Mouse (Mus musculus): Measurements from ENCODE around the gene Cpt1a. TPM values are rescaled to one million over a fixed set of nuclear protein-coding genes. Genes with fewer than 3 reads are reported as not detected.

The Cpt1a gene
- polyA plus RNA-seq, 1 experiment from 2014 or later, result 22.4 TPM

GRCm38 (mm10) chr19:3297034-3297433, 25.1 kb upstream of the Cpt1a start:
- Histone ChIP-seq H3K4me3 (replicated peaks; ENCODE audit: low read length) (no peak overlapping the region), H3K4me1 (replicated peaks; ENCODE audit: control insufficient read depth, insufficient read depth, low read length) (no peaks in the 10 kb centered on the region), H3K36me3 (replicated peaks; ENCODE audit: control insufficient read depth, insufficient read depth) (0 out of 2 replicates have a peak, but pooled peaks cover 11% of the 10 kb centered on the region), H3K4me2 (replicated peaks) (no peak overlapping the region), H3K27ac (no peak overlapping the region), H3K27me3 (ENCODE audit: control insufficient read depth, insufficient read depth, low read length) (no peaks in the 10 kb centered on the region), H3K9me3 (ENCODE audit: control insufficient read depth, low read length) (no peaks in the 10 kb centered on the region), H3K9ac (no peak overlapping the region)
- DNase-seq (ENCODE audit: low spot score) (no peak), ATAC-seq (ENCODE audit: low FRiP score) (no peak)

- Histone ChIP-seq H3K27me3 (ENCODE audit: control insufficient read depth, insufficient read depth, low read length) (no peaks in the 10 kb centered on the region), H3K4me2 (replicated peaks) (no peak overlapping the region), H3K9ac (no peak overlapping the region), H3K9me3 (ENCODE audit: control insufficient read depth, low read length) (no peaks in the 10 kb centered on the region), H3K4me3 (replicated peaks; ENCODE audit: low read length) (no peak overlapping the region), H3K27ac (no peak overlapping the region), H3K4me1 (replicated peaks; ENCODE audit: control insufficient read depth, insufficient read depth, low read length) (no peaks in the 10 kb centered on the region), H3K36me3 (replicated peaks; ENCODE audit: control insufficient read depth, insufficient read depth) (0 out of 2 replicates have a peak, but pooled peaks cover 7% of the 10 kb centered on the region)
- ATAC-seq (ENCODE audit: low FRiP score) (no peak), DNase-seq (ENCODE audit: low spot score) (no peak)
- 93% methylated on average over 7 of the region's 7 CpGs for WGBS
Observed at GRCm38 (mm10) chr19:3297775-3298174, 24.4 kb upstream of the Cpt1a start.

- Histone ChIP-seq H3K4me3 (replicated peaks; ENCODE audit: low read length) (no peak overlapping the region), H3K36me3 (replicated peaks; ENCODE audit: control insufficient read depth, insufficient read depth) (no peaks in the 10 kb centered on the region), H3K27me3 (ENCODE audit: control insufficient read depth, insufficient read depth, low read length) (no peaks in the 10 kb centered on the region), H3K9ac (no peak overlapping the region), H3K4me2 (replicated peaks) (no peak overlapping the region), H3K27ac (no peak overlapping the region), H3K4me1 (replicated peaks; ENCODE audit: control insufficient read depth, insufficient read depth, low read length) (no peaks in the 10 kb centered on the region), H3K9me3 (ENCODE audit: control insufficient read depth, low read length) (no peaks in the 10 kb centered on the region)
- 76% methylated on average over 4 of the region's 4 CpGs for WGBS
- DNase-seq (ENCODE audit: low spot score) (no peak), ATAC-seq (ENCODE audit: low FRiP score) (no peak)
Observed at GRCm38 (mm10) chr19:3304017-3304416, 18.1 kb upstream of the Cpt1a start.

- Histone ChIP-seq H3K9me3 (ENCODE audit: control insufficient read depth, low read length) (no peaks in the 10 kb centered on the region), H3K36me3 (replicated peaks; ENCODE audit: control insufficient read depth, insufficient read depth) (no peaks in the 10 kb centered on the region), H3K4me3 (replicated peaks; ENCODE audit: low read length) (no peak overlapping the region), H3K4me2 (replicated peaks) (no peak overlapping the region), H3K27me3 (ENCODE audit: control insufficient read depth, insufficient read depth, low read length) (no peaks in the 10 kb centered on the region), H3K27ac (no peak overlapping the region), H3K4me1 (replicated peaks; ENCODE audit: control insufficient read depth, insufficient read depth, low read length) (no peaks in the 10 kb centered on the region), H3K9ac (no peak overlapping the region)
- no peak for DNase-seq (ENCODE audit: low spot score)
- ATAC-seq (ENCODE audit: low FRiP score), result no peak
- WGBS, result 56% methylated on average over 16 of the region's 16 CpGs
Observed at GRCm38 (mm10) chr19:3307175-3307949, 14.8 kb upstream of the Cpt1a start.

GRCm38 (mm10) chr19:3319341-3319740, 2.8 kb upstream of the Cpt1a start:
- DNase-seq (ENCODE audit: low spot score) (no peak), ATAC-seq (ENCODE audit: low FRiP score) (no peak)
- Histone ChIP-seq H3K9ac (no peak overlapping the region), H3K27me3 (ENCODE audit: control insufficient read depth, insufficient read depth, low read length) (peaks cover 37% of the 10 kb centered on the region), H3K4me3 (replicated peaks; ENCODE audit: low read length) (no peak overlapping the region), H3K4me2 (replicated peaks) (no peak overlapping the region), H3K27ac (no peak overlapping the region), H3K4me1 (replicated peaks; ENCODE audit: control insufficient read depth, insufficient read depth, low read length) (peaks cover 7% of the 10 kb centered on the region; the same call in 1 of the 2 replicates), H3K36me3 (replicated peaks; ENCODE audit: control insufficient read depth, insufficient read depth) (no peaks in the 10 kb centered on the region), H3K9me3 (ENCODE audit: control insufficient read depth, low read length) (no peaks in the 10 kb centered on the region)
- WGBS, result 95% methylated on average over 2 of the region's 2 CpGs

- no peak overlapping the region for H3K9ac ChIP-seq
- peaks cover 42% of the 10 kb centered on the region for H3K27me3 ChIP-seq (ENCODE audit: control insufficient read depth, insufficient read depth, low read length)
- no peaks in the 10 kb centered on the region for H3K36me3 ChIP-seq (replicated peaks; ENCODE audit: control insufficient read depth, insufficient read depth)
- no peak overlapping the region for H3K4me3 ChIP-seq (replicated peaks; ENCODE audit: low read length)
- 86% methylated on average over 7 of the region's 7 CpGs for WGBS
- H3K4me2 ChIP-seq (replicated peaks), result no peak overlapping the region
- ATAC-seq (ENCODE audit: low FRiP score) (no peak), DNase-seq (ENCODE audit: low spot score) (no peak)
- peaks cover 7% of the 10 kb centered on the region; the same call in 1 of the 2 replicates for H3K4me1 ChIP-seq (replicated peaks; ENCODE audit: control insufficient read depth, insufficient read depth, low read length)
- H3K9me3 ChIP-seq (ENCODE audit: control insufficient read depth, low read length), result no peaks in the 10 kb centered on the region
- no peak overlapping the region for H3K27ac ChIP-seq
Observed at GRCm38 (mm10) chr19:3320086-3320485, 2.0 kb upstream of the Cpt1a start.

GRCm38 (mm10) chr19:3320801-3321200, 1.3 kb upstream of the Cpt1a start:
- Histone ChIP-seq H3K27me3 (ENCODE audit: control insufficient read depth, insufficient read depth, low read length) (peaks cover 42% of the 10 kb centered on the region), H3K4me1 (replicated peaks; ENCODE audit: control insufficient read depth, insufficient read depth, low read length) (peaks cover 9% of the 10 kb centered on the region; the same call in 1 of the 2 replicates), H3K9ac (no peak overlapping the region), H3K27ac (no peak overlapping the region), H3K4me2 (replicated peaks) (no peak overlapping the region), H3K4me3 (replicated peaks; ENCODE audit: low read length) (no peak overlapping the region), H3K9me3 (ENCODE audit: control insufficient read depth, low read length) (no peaks in the 10 kb centered on the region), H3K36me3 (replicated peaks; ENCODE audit: control insufficient read depth, insufficient read depth) (no peaks in the 10 kb centered on the region)
- ATAC-seq (ENCODE audit: low FRiP score) (no peak), DNase-seq (ENCODE audit: low spot score) (no peak)
- WGBS, result 76% methylated on average over 3 of the region's 3 CpGs

GRCm38 (mm10) chr19:3321617-3322016, 517 bp upstream of the Cpt1a start:
- Histone ChIP-seq H3K4me2 (replicated peaks) (0 out of 2 replicates have a peak overlapping the region, but pooled peaks have one; percentile 79), H3K27ac (no peak overlapping the region), H3K4me1 (replicated peaks; ENCODE audit: control insufficient read depth, insufficient read depth, low read length) (peaks cover 11% of the 10 kb centered on the region; the same call in 1 of the 2 replicates), H3K36me3 (replicated peaks; ENCODE audit: control insufficient read depth, insufficient read depth) (no peaks in the 10 kb centered on the region), H3K9me3 (ENCODE audit: control insufficient read depth, low read length) (no peaks in the 10 kb centered on the region), H3K4me3 (replicated peaks; ENCODE audit: low read length) (no peak overlapping the region), H3K27me3 (ENCODE audit: control insufficient read depth, insufficient read depth, low read length) (peaks cover 42% of the 10 kb centered on the region), H3K9ac (no peak overlapping the region)
- no peak for ATAC-seq (ENCODE audit: low FRiP score)
- WGBS, result 4% methylated on average over 11 of the region's 11 CpGs
- no peak for DNase-seq (ENCODE audit: low spot score)

GRCm38 (mm10) chr19:3323201-3323621, 1.1 kb downstream of the Cpt1a start:
- Histone ChIP-seq H3K4me1 (replicated peaks; ENCODE audit: control insufficient read depth, insufficient read depth, low read length) (peaks cover 11% of the 10 kb centered on the region; the same call in 1 of the 2 replicates), H3K27me3 (ENCODE audit: control insufficient read depth, insufficient read depth, low read length) (peaks cover 42% of the 10 kb centered on the region), H3K4me2 (replicated peaks) (peak overlapping the region; percentile 79), H3K9ac (peak overlapping the region; percentile 56), H3K9me3 (ENCODE audit: control insufficient read depth, low read length) (no peaks in the 10 kb centered on the region), H3K4me3 (replicated peaks; ENCODE audit: low read length) (peak overlapping the region; percentile 47), H3K27ac (0 out of 2 replicates have a peak overlapping the region, but pooled peaks have one; percentile 16), H3K36me3 (replicated peaks; ENCODE audit: control insufficient read depth, insufficient read depth) (no peaks in the 10 kb centered on the region)
- under 1% methylated on average over 44 of the region's 47 CpGs for WGBS
- DNase-seq (ENCODE audit: low spot score), result peak; percentile 65
- ATAC-seq (ENCODE audit: low FRiP score), result peak; percentile 57
